Mouse (Mus musculus) embryonic facial prominence, embryonic 11.5 days (tissue): ENCODE measurements around the gene Kirrel2. TPM values are rescaled to one million over a fixed set of nuclear protein-coding genes. Genes with fewer than 3 reads are reported as not detected.

Source experiments
- ATAC-seq: fragments of 200-750 bp; cut with Nextera tagmentation; replicated peaks from 2 replicates; pipeline ENCODE4 v1.8.0; 2017; ENCODE audit warnings: low read depth; ENCODE audit not compliant: insufficient number of reproducible peaks, low FRiP score, low TSS enrichment
- DNase-seq: peaks from one replicate; pipeline ENCODE4 v3.0.0-alpha.2; 2015; ENCODE audit warnings: low spot score
- H3K27ac ChIP-seq: fragments of 300-500 bp; sonication (generic); replicated peaks from 2 replicates; pipeline ENCODE4 v1.5.1; 2014; ENCODE audit warnings: mild to moderate bottlenecking, low read depth, low read length, control low read depth
- H3K27me3 ChIP-seq: fragments of 300-500 bp; sonication (generic); 2 replicates; pipeline ENCODE4 v1.6.1; 2014; ENCODE audit warnings: mild to moderate bottlenecking, low read length, moderate library complexity, mixed read lengths; ENCODE audit not compliant: control insufficient read depth, insufficient read depth
- H3K36me3 ChIP-seq: fragments of 300-500 bp; sonication (generic); replicated peaks from 2 replicates; pipeline ENCODE4 v1.6.1; 2014; ENCODE audit warnings: low read depth, mild to moderate bottlenecking, low read length, moderate library complexity, mixed read lengths; ENCODE audit not compliant: control insufficient read depth, insufficient read depth
- H3K4me1 ChIP-seq: fragments of 300-500 bp; sonication (generic); 2 replicates; pipeline ENCODE4 v1.6.1; 2014; ENCODE audit warnings: low read length, mixed read lengths; ENCODE audit not compliant: control insufficient read depth, insufficient read depth
- H3K4me2 ChIP-seq: fragments of 300-500 bp; sonication (generic); 2 replicates; pipeline ENCODE4 v1.6.1; 2014; ENCODE audit warnings: low read depth, mild to moderate bottlenecking, control low read depth, low read length, moderate library complexity
- H3K4me3 ChIP-seq: fragments of 300-500 bp; sonication (generic); 2 replicates; pipeline ENCODE4 v1.5.1; 2014; ENCODE audit warnings: low read depth, low read length, control low read depth
- H3K9ac ChIP-seq: fragments of 300-500 bp; sonication (generic); replicated peaks from 2 replicates; pipeline ENCODE4 v1.6.1; 2014; ENCODE audit warnings: mild to moderate bottlenecking, control low read depth, low read length
- H3K9me3 ChIP-seq: fragments of 300-500 bp; sonication (generic); replicated peaks from 2 replicates; pipeline ENCODE4 v1.6.1; 2016; ENCODE audit warnings: mild to moderate bottlenecking, low read length, inconsistent platforms, mixed read lengths; ENCODE audit not compliant: control insufficient read depth
- WGBS: fragments of 180-500 bp; shearing (Covaris S2); extraction: QIAGEN DNeasy Blood & Tissue Kit; methylation state at CpG from one replicate; pipeline ENCODE4 v1.1.7; 2014; 5-methylcytosine and 5-hydroxymethylcytosine counted together
- polyA plus RNA-seq: library from polyadenylated mRNA; unstranded; fragments of >200 nt; fragmentation: Nextera tagmentation; extraction: Ambion mirVana; gene quantifications from 2 replicates; pipeline ENCODE4 v1.2.1, GENCODE M21; 2014

Kirrel2 gene
- polyA plus RNA-seq, 1 experiment from 2014 or later = 0.84 TPM

GRCm38 (mm10) chr7:30444154-30444970 lies 13.1 kb downstream of the Kirrel2 start:
- peak; percentile 53 for ATAC-seq
- Histone ChIP-seq H3K9ac (peak overlapping the region; percentile 69), H3K9me3 (no peaks in the 10 kb centered on the region), H3K36me3 (no peaks in the 10 kb centered on the region; the same call in 1 of the 2 replicates), H3K4me3 (peak overlapping the region; percentile 67), H3K27me3 (peaks cover 17% of the 10 kb centered on the region; the same call in 1 of the 2 replicates), H3K4me2 (peak overlapping the region; percentile 82), H3K27ac (peak overlapping the region; percentile 41; the same call in 1 of the 2 replicates), H3K4me1 (peaks cover 4% of the 10 kb centered on the region)
- WGBS = under 1% methylated on average over 38 of the region's 38 CpGs
- peak; percentile 59 for DNase-seq

DNA sequence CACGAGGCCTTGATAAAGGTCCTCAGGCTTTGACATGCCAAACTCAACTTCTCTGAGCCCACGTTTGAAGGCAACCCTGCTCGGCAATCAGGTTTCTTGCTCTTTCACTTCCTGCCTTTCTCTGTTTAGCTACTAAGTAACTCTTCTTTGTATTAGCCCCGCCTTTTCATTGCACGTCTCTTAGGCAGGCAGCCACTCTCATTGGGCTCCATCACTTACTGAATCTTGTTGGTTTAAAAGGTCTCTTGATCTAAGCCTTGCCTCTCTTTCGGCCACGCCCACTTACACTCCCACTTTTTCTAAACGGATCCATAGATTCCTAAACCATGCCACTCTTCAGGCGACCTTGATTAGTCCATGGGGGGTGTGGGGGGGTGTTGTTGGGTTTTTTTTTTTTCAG lies 13.8 kb downstream of the Kirrel2 start:
- no peaks in the 10 kb centered on the region; the same call in 1 of the 2 replicates for H3K36me3 ChIP-seq
- H3K9ac ChIP-seq = no peak overlapping the region
- no peak overlapping the region for H3K27ac ChIP-seq
- H3K4me3 ChIP-seq = no peak overlapping the region
- H3K9me3 ChIP-seq = no peaks in the 10 kb centered on the region
- no peak for ATAC-seq
- WGBS = 24% methylated on average over 9 of the region's 9 CpGs
- DNase-seq = no peak
- peaks cover 17% of the 10 kb centered on the region; the same call in 1 of the 2 replicates for H3K27me3 ChIP-seq
- H3K4me2 ChIP-seq = peak overlapping the region; percentile 82
- peaks cover 4% of the 10 kb centered on the region for H3K4me1 ChIP-seq

DNA sequence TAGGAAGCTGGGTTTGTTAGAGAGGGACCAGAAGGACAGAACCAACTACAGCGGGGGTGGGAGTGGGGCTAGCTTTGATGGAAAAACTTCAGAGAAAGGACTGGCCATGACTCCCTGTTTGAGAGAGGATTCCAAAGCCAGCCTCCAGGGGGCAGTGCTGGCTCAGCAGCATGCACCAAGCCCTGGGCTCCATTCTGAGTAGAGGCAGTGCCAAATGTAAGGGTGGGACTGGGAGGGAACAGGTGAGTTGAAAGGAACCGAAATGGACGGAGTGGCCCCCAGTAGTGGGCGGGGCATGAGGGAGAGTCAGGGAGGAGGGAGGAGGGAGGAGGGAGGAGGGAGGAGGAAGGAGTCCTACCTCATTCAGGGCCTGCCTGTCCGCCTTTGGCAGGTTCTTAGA lies 16.8 kb downstream of the Kirrel2 start:
- WGBS = 25% methylated on average over 5 of the region's 5 CpGs
- no peaks in the 10 kb centered on the region for H3K9me3 ChIP-seq

DNA sequence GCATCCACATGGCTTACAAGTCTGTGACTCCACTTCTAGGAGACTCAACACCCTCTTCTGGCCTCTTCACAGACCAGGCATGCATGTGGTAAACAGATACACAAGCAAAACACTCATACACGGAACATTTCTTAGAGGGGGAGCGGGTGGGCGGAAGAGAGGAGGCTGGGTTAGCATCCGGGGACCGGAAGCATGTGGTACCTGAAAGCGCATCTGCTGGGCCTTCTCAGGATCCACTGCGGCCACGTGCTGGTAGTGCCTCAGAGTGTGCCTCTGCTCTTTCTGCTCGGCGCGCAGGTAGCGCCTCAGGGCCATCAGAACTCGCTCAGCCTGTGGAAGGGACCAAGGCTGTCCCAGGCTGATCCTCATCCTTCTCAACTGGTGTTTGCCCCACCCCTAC lies 17.8 kb downstream of the Kirrel2 start:
- Histone ChIP-seq H3K36me3 (no peaks in the 10 kb centered on the region; the same call in 1 of the 2 replicates), H3K4me3 (no peak overlapping the region), H3K4me1 (peaks cover 4% of the 10 kb centered on the region), H3K27ac (no peak overlapping the region), H3K27me3 (peaks cover 13% of the 10 kb centered on the region; the same call in 1 of the 2 replicates), H3K4me2 (no peak overlapping the region), H3K9me3 (no peaks in the 10 kb centered on the region), H3K9ac (no peak overlapping the region)
- WGBS = 80% methylated on average over 13 of the region's 13 CpGs
- ATAC-seq = no peak
- no peak for DNase-seq

More for the DNA sequence above, 16.8 kb downstream of the Kirrel2 start:
- no peak overlapping the region for H3K9ac ChIP-seq
- H3K36me3 ChIP-seq = no peaks in the 10 kb centered on the region; the same call in 1 of the 2 replicates
- ATAC-seq (no peak), DNase-seq (peak; percentile 57)
- no peak overlapping the region for H3K4me2 ChIP-seq
- H3K27me3 ChIP-seq = peaks cover 14% of the 10 kb centered on the region; the same call in 1 of the 2 replicates
- no peak overlapping the region for H3K4me3 ChIP-seq
- peaks cover 4% of the 10 kb centered on the region for H3K4me1 ChIP-seq
- H3K27ac ChIP-seq = no peak overlapping the region

- Histone ChIP-seq H3K27me3 (no peaks in the 10 kb centered on the region; the same call in 1 of the 2 replicates), H3K4me1 (no peaks in the 10 kb centered on the region), H3K9me3 (no peaks in the 10 kb centered on the region), H3K9ac (no peak overlapping the region), H3K4me2 (no peak overlapping the region), H3K27ac (no peak overlapping the region), H3K4me3 (no peak overlapping the region), H3K36me3 (no peaks in the 10 kb centered on the region; the same call in 1 of the 2 replicates)
- DNase-seq (no peak), ATAC-seq (no peak)
- 13% methylated on average over 10 of the region's 10 CpGs for WGBS
Measured at GRCm38 (mm10) chr7:30436879-30437278, 20.6 kb downstream of the Kirrel2 start.

DNA sequence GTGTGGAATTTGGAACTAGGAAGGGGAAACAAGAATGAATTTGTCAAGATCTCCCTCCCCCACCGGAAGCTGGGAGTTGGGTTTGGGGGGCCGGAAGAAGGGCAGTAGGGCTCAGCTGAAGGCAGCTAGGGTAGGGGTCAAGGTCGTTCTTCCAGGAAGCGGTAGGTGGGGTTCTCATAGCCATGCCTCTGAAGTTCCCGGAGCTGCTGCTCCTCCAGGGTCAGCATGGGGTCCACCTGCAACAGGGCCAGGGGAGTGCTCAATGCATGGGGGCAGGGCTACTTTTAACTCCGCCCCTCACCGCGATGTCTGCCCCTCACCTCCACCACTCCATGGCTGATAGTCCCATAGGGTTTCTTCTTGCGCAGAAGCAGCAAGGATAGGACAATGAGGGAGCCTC lies 22.3 kb downstream of the Kirrel2 start:
- WGBS = 46% methylated on average over 9 of the region's 9 CpGs
- no peaks in the 10 kb centered on the region for H3K9me3 ChIP-seq
- ATAC-seq = no peak

DNA sequence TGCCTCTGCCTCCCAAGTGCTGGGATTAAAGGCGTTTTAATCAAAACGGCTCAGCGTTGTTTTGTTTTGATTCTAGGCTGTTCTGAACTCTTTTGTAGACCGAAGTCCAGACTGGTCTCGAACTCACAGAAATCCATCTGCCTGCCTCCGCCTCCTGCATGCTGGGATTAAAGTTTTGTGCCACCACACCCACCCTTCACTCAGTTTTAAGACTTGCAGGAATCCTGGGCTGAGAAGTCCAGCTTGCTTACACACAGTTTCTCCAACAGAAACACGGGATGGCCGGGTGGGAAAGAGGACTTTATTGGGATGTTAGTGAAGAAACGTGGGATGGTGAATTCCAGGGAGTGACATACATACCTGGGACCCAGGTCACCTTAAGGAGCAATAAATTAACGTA lies 22.8 kb downstream of the Kirrel2 start:
- DNase-seq (no peak), ATAC-seq (no peak)
- no peak overlapping the region for H3K4me2 ChIP-seq
- H3K9ac ChIP-seq = no peak overlapping the region
- H3K4me1 ChIP-seq = no peaks in the 10 kb centered on the region
- H3K4me3 ChIP-seq = no peak overlapping the region
- no peak overlapping the region for H3K27ac ChIP-seq
- H3K36me3 ChIP-seq = no peaks in the 10 kb centered on the region; the same call in 1 of the 2 replicates
- 71% methylated on average over 10 of the region's 10 CpGs for WGBS
- no peaks in the 10 kb centered on the region; the same call in 1 of the 2 replicates for H3K27me3 ChIP-seq
- no peaks in the 10 kb centered on the region for H3K9me3 ChIP-seq

More for the DNA sequence above, 22.3 kb downstream of the Kirrel2 start:
- no peak for DNase-seq
- no peaks in the 10 kb centered on the region; the same call in 1 of the 2 replicates for H3K27me3 ChIP-seq
- no peak overlapping the region for H3K4me2 ChIP-seq
- no peaks in the 10 kb centered on the region; the same call in 1 of the 2 replicates for H3K36me3 ChIP-seq
- no peaks in the 10 kb centered on the region for H3K4me1 ChIP-seq
- no peak overlapping the region for H3K27ac ChIP-seq
- H3K4me3 ChIP-seq = no peak overlapping the region
- no peak overlapping the region for H3K9ac ChIP-seq

DNA sequence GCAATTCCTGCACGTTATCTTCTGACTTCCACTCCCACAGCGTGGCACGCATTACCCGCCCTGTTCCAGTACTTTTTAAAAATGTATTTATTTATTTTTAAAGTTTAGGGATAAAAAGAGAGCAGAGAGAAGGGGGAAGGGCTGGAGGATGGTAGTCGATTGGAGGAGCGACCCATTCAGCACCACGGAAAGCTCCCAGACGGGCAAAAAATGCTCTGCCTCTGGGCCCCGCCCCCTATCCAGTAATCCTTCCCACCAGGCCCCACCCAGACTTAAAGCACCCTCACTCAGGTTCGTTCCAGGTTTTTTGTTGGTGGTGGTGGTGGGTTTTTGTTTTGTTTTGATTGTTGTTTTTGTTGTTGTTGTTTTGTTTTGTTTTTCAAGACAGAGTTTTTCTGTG lies 23.3 kb downstream of the Kirrel2 start:
- WGBS = 2% methylated on average over 10 of the region's 10 CpGs
- peak; percentile 77 for DNase-seq

More for the DNA sequence above, 23.3 kb downstream of the Kirrel2 start:
- ATAC-seq = no peak
- Histone ChIP-seq H3K9ac (no peak overlapping the region), H3K4me1 (no peaks in the 10 kb centered on the region), H3K27me3 (no peaks in the 10 kb centered on the region; the same call in 1 of the 2 replicates), H3K4me3 (no peak overlapping the region), H3K36me3 (no peaks in the 10 kb centered on the region; the same call in 1 of the 2 replicates), H3K27ac (no peak overlapping the region), H3K9me3 (no peaks in the 10 kb centered on the region), H3K4me2 (no peak overlapping the region)
